Mouse (Mus musculus) kidney, embryonic 14.5 days (tissue): ENCODE measurements around the gene Abhd16b. TPM values are rescaled to one million over a fixed set of nuclear protein-coding genes. Genes with fewer than 3 reads are reported as not detected.

Source experiments
- polyA plus RNA-seq: library from polyadenylated mRNA; unstranded; fragments of >200 nt; fragmentation: Nextera tagmentation; extraction: Ambion mirVana; gene quantifications from 2 replicates; pipeline ENCODE4 v1.2.1, GENCODE M21; 2014

Gene Abhd16b
- polyA plus RNA-seq, 1 experiment from 2014 or later: 0.19 TPM

Other genes with a start within 250 kb of the Abhd16b start
- gene Gmeb2, start 205.2 kb upstream of the Abhd16b start, polyA plus RNA-seq: 9.4 and 17.9 TPM in 2 replicates
- gene Stmn3, start 178.7 kb upstream of the Abhd16b start, polyA plus RNA-seq: 0.46 and 0.62 TPM in 2 replicates
- 40.0 and 59.2 TPM in 2 replicates for gene Rtel1, start 173.5 kb upstream of the Abhd16b start, polyA plus RNA-seq
- gene Zgpat, start 128.3 kb upstream of the Abhd16b start, polyA plus RNA-seq: 25.7 and 39.0 TPM in 2 replicates
- gene Arfrp1, start 127.8 kb upstream of the Abhd16b start, polyA plus RNA-seq: 51.5 and 53.9 TPM in 2 replicates
- 17.3 and 22.1 TPM in 2 replicates for gene Lime1, start 113.1 kb upstream of the Abhd16b start, polyA plus RNA-seq
- gene Zbtb46, start 33.8 kb upstream of the Abhd16b start, polyA plus RNA-seq: 13.7 and 26.6 TPM in 2 replicates
- gene Tpd52l2, start 3.9 kb downstream of the Abhd16b start, polyA plus RNA-seq: 175 and 184 TPM in 2 replicates
- gene Dnajc5, start 27.3 kb downstream of the Abhd16b start, polyA plus RNA-seq: 41.5 and 82.2 TPM in 2 replicates
- 45.3 and 49.4 TPM in 2 replicates for gene Uckl1, start 91.7 kb downstream of the Abhd16b start, polyA plus RNA-seq
- gene Prpf6, start 98.7 kb downstream of the Abhd16b start, polyA plus RNA-seq: 64.5 and 64.8 TPM in 2 replicates
- gene Zfp512b, start 99.6 kb downstream of the Abhd16b start, polyA plus RNA-seq: 28.5 and 50.6 TPM in 2 replicates
- gene Samd10, start 106.0 kb downstream of the Abhd16b start, polyA plus RNA-seq: 24.5 and 29.2 TPM in 2 replicates
- 0.63 TPM in 1 of 2 replicates, not detected in the other for gene Gm29797, start 163.8 kb downstream of the Abhd16b start, polyA plus RNA-seq
- gene Sox18, start 178.4 kb downstream of the Abhd16b start, polyA plus RNA-seq: 36.8 and 40.5 TPM in 2 replicates
- 24.5 and 24.8 TPM in 2 replicates for gene Tcea2, start 187.1 kb downstream of the Abhd16b start, polyA plus RNA-seq
- gene Rgs19, start 200.8 kb downstream of the Abhd16b start, polyA plus RNA-seq: 70.8 and 71.9 TPM in 2 replicates
- not detected in 2 replicates for gene Lkaaear1, start 205.2 kb downstream of the Abhd16b start, polyA plus RNA-seq
- 0.09 and 0.53 TPM in 2 replicates for gene Oprl1, start 221.8 kb downstream of the Abhd16b start, polyA plus RNA-seq